Mouse (Mus musculus) layer of hippocampus, adult 11-12 months (tissue): ENCODE results near the gene 4930402F06Rik.

Source experiments
- DNase-seq: peaks from one replicate; pipeline ENCODE4 v3.0.0; 2022; ENCODE audit warnings: low spot score

The 4930402F06Rik gene

DNA sequence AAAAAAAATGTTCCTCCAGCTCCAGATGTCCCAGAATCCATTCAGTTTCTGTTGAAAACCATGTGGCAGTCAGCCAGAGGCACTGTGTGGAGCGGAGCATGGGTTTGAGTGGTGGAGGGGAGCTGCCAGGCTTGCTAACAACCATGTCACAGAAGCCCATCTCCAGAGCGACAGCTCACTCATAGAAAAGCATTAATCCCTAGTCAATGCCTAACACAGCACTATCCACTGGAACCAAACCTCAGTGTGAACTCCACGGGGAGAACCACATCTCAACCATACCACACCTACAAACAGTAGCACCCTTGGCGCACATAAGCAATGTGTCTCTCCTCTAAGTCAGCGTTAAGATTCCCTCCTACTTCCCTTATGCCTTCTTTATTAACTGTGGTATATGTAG is at the start of gene 4930402F06Rik:
TSS of gene 4930402F06Rik (minus strand) at position 80 of the 400 bp plus-strand sequence.
- DNase-seq = peak; percentile 35

DNA sequence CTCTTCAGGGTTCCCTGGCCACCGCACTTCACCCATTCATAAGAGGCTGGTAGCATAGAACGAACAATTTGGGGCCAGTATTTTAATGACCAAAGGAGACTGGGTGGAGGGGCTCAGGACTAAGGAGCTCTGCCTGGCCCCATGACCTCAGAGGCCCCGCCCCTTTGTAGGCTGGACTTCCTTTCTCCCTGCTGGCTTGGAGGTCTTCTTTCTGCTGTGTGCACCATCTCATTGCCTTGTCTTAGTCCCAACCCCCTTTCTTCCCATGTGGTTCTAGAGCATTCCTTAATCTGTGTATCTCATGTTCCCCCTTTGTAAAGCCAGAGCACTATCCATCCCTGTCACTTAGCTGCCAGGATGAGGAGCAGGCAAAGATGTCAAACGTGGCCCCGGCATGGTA is 49.3 kb upstream of the 4930402F06Rik start:
- DNase-seq = no peak

- no peak for DNase-seq
Observed at GRCm38 (mm10) chr2:35445610-35446009, 48.6 kb upstream of the 4930402F06Rik start.

GRCm38 (mm10) chr2:35444764-35445262 is 47.8 kb upstream of the 4930402F06Rik start:
- no peak for DNase-seq

DNA sequence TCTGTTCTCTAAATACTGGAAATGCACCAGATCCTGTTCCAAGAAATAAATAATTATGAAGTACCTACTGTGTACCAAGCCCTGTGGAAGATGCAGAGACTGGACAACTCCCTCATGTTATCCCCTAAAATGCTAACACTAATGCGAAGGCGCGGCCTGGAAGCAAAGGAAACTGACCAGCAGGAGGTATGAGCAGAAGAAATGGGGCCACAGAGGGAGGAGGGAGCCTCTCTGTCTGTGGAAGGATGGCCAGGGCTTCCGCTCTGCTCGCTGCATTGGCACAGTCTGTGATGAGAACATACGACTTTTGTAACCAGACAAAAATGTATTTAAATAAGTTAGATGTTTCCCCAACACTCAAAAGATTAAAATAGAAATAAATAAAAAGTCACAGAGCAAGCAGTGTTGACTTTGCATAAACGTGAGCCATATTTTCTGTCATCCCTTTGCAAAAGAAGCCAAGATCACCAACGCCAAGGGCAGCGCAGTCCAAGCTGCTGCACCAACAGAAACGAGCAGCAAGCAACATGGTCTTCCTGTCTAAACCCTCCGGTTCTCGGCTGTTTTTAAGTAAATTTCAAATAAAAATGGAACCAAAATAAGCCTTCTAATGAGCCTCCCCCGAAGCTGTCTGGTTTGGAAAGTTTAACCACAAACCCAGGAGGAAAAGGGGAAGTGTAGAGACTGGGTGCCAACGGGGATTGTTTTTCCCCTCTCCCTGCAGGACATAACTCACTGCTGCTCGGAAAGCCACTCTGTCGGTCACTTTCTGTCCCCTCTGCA is 47.2 kb upstream of the 4930402F06Rik start:
- DNase-seq = no peak

GRCm38 (mm10) chr2:35443325-35443724 is 46.4 kb upstream of the 4930402F06Rik start:
- no peak for DNase-seq

- DNase-seq = no peak
Observed at GRCm38 (mm10) chr2:35442079-35442478, 45.1 kb upstream of the 4930402F06Rik start.

GRCm38 (mm10) chr2:35441419-35441818 is 44.4 kb upstream of the 4930402F06Rik start:
- DNase-seq = no peak

DNA sequence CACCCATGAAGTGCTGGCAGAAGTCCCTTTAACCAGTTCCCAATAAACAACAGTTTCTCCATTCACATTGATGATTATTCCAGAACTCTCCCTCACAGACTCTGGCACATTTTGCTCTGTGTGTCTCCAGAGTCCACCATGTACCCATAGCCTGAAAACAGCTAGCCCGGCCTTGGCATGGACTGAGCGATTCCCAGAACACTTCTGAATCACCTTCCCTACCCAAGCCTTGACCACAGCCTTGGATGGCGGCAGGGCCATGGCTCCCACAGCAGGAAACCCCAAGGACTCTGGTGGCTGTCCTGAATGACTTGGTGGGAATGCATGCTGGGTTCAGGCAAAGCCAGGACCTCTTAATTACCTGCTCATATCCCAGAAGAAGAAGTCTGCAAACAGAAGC is 43.5 kb upstream of the 4930402F06Rik start:
- DNase-seq = no peak

DNA sequence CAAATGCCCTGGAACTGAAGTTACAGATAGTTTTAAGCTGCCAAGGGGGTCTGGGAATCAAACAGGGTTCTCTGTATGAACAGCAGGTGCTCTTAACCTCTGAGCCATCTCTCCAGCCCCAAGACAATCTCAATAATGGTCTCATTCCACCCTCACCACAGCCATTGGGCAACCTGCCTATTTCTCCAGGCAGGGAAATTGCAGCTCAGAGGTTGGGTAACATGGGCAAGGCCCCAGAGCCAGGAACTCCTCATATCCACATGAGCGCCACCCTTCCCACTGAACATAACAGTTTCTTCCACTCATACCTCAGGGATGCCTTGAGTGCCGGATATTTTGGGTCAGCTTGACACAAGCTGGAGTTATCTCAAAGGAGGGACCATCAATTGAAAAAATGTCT is 40.8 kb upstream of the 4930402F06Rik start:
- no peak for DNase-seq

GRCm38 (mm10) chr2:35434576-35435123 is 37.7 kb upstream of the 4930402F06Rik start:
- DNase-seq = no peak

DNA sequence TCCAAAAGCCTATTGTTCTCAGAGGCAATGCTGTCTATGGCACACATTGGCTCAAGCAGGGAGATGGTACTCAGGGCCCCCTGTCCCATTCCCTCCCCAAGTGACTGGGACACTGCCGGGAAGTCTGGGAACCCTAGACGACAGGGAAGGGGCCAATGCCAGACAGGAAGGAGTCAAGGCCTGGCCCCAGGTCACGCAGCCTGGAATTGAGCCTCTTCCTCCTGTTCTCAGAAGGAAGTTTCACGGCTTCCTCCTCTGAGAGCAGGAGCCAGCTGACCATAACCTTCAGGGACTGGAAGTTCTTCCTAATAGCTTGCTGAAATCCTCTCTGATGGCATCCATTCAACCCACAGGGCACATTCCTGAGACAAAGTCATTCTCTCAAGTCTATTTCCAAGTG is 36.5 kb upstream of the 4930402F06Rik start:
- DNase-seq = no peak

GRCm38 (mm10) chr2:35432472-35432871 is 35.5 kb upstream of the 4930402F06Rik start:
- DNase-seq = no peak

DNA sequence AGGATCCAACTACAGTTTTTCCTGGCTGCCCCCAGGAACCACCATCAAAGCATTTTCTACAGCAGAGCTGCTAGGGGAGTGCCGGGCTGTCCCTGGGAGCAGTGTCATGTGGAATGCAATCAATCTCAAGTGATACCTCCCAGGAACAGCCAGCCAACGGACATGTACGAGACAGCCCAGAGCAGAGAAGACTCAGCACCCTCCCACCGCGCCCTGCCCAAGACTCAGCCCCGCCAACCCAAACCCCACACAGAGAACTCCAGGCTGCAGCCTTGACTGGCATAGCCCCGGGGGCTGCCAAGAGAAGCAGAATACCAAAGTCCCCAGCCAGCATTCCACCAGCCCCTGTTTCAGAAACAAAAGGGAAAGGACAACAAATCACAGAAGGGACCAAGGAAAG is 35.0 kb upstream of the 4930402F06Rik start:
- DNase-seq = no peak

- no peak for DNase-seq
Observed at GRCm38 (mm10) chr2:35430806-35431205, 33.8 kb upstream of the 4930402F06Rik start.

DNA sequence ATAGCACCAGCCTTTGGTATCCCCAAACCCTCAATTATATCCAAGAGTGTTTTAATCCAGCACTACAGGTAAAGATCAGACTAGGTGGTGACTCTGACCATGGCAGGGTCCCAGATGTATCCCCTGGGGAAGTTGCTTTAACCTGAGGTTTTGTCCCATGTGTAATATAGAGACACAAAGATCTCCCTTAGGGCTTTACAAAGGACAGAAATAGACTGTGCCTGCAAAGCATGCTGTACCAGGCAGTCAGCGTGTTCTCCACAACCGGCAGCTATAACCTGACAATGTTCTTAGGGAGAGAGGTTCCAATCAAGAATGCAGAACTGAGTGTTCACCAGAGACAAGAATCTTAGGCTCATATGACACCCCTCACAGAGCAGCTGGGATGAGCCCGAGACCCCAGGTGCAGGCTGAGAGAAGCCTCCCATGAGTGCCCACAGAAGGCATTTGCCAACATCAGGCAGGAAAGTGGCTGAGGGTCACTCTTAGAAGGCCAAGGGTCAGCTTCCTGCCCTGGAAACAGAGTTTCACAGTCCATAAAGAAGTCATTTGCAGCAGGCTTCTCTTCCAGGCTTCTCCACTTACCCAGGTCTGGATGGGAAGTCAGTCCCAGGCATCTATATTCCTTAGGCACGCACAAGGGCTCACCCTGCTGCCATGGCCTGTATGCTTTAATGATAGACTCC is 31.8 kb upstream of the 4930402F06Rik start:
- no peak for DNase-seq

DNA sequence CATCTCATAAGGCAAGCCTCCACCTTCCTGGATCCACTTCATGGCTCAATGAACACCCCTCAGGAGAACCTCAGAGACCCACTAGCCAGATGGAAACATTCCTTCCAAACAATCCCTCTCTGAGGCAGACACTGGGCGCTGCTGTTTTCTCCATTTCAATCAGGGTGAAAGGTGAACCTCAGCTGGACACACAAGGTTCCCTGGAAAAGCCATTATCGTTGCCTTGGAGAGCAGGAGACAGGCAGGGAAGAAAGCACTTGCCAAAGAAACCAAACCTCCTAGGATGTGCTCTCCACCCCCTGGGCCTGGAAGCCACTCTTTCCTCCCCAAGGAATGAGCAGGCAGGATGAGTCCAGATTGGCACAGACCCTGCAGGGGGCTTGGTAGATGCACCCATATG is 30.6 kb upstream of the 4930402F06Rik start:
- DNase-seq = no peak

- no peak for DNase-seq
Observed at GRCm38 (mm10) chr2:35423711-35424339, 26.9 kb upstream of the 4930402F06Rik start.

DNA sequence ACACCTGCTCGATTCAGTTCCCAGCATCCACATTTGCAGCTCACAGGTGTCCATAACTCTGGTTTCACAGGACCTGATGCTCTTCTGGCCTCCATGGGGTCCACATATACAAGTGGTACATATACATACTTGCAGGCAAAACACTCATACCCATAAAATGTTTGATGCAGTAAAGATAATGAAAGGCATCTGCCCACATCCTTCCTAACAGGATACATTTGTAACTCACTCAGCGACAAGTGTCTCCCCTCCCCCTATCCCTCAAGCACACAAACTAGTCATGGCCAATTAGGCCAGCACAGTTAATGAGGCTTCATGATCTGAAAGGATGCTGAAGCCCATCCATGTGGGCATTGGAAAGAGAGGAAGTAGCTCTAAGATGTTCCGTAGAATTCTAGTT is 25.4 kb upstream of the 4930402F06Rik start:
- no peak for DNase-seq

DNA sequence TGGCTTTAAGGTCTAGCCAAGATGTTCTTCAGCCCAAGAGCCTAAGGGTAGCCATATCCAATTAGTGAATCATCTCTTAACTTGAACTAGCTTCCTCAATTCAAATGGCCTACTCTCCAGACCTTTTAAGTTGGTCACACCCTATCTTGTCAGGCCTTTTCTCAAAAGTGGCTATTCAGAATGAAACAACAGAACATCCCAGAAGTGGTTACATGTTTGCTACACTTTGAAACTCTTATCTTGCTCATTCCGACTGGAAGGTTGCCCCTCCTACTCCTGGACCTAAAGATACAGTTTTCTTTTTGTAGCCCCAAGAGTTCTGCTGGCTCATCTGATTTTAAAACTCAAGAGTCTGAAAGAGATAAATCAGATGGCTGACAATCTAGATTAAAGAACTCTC is 23.7 kb upstream of the 4930402F06Rik start:
- no peak for DNase-seq

DNA sequence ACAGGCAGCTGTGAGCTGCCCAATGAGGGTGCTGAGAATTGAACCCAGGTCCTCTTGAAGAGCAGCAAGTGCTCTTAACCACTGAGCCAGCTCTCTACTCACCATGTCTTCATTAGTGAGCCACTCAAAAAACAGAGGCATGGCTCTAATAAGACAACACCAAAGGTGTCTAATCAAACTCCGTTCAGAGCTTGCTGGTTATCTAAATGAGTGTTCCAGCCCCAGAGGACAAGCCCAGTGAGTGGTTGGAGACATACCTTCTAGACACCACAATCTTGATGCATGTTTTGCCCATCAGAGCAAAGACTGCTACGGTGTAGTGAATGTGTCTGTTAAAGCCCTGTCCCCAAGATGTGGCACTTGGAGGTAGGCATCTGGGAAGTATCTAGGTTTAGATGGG is 22.7 kb upstream of the 4930402F06Rik start:
- no peak for DNase-seq

DNA sequence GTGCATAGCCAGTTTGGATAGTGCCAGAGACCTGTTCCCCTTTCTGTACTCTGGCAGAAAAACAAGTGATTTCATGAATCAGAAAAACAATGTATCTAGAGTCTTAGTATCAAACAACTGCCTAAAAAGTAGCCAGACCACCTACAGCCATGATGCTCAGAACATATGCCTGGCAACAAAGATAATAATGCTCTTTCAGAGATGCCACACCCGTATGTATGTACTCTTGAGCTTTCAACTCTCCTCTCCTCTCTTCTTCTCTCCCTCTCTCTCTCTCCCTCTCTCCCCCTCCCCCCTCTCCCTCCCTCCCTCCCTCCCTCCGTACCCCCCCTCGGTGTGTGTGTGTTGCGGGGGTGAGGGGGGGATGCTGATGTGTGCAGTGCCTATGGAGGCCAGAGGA is 22.3 kb upstream of the 4930402F06Rik start:
- DNase-seq = no peak

- no peak for DNase-seq
Observed at GRCm38 (mm10) chr2:35417231-35417630, 20.3 kb upstream of the 4930402F06Rik start.
